Mouse (Mus musculus) E14TG2a.4 (cell line): ENCODE measurements around the gene Hfm1.

Experiments used
- H3K27me3 ChIP-seq: 2 replicates; pipeline ENCODE4 v1.6.1; 2014; ENCODE audit warnings: low read length, control low read depth; ENCODE audit not compliant: insufficient read depth
- H3K36me3 ChIP-seq: 2 replicates; pipeline ENCODE4 v1.6.1; 2014; ENCODE audit warnings: low read length, control low read depth; ENCODE audit not compliant: insufficient read depth
- H3K4me1 ChIP-seq: replicated peaks from 2 replicates; pipeline ENCODE4 v1.6.1; 2014; ENCODE audit warnings: low read depth, low read length, control low read depth
- H3K4me3 ChIP-seq: replicated peaks from 2 replicates; pipeline ENCODE4 v1.5.1; 2014; ENCODE audit warnings: mild to moderate bottlenecking, low read length
- H3K9me3 ChIP-seq: 2 replicates; pipeline ENCODE4 v1.6.1; 2014; ENCODE audit warnings: low read length, control low read depth
- CTCF ChIP-seq: conservative IDR thresholded peaks from 2 replicates; pipeline ENCODE4 v1.5.1; 2014; ENCODE audit warnings: low read length
- NANOG ChIP-seq: IDR thresholded peaks from 2 replicates; pipeline ENCODE4 v1.6.1; 2014; ENCODE audit warnings: borderline replicate concordance, low read length, mixed read lengths
- POU5F1 ChIP-seq: IDR thresholded peaks from 2 replicates; pipeline ENCODE4 v1.6.1; 2014; ENCODE audit warnings: low read length, borderline replicate concordance

Hfm1 gene

GRCm38 (mm10) chr5:106885517-106885916 is 40.6 kb downstream of the Hfm1 start:
- no peaks in the 10 kb centered on the region for H3K4me1 ChIP-seq
- H3K4me3 ChIP-seq: no peak overlapping the region
- no peaks in the 10 kb centered on the region for H3K27me3 ChIP-seq
- TF ChIP-seq CTCF (no peak), POU5F1 (no peak), NANOG (no peak)
- no peaks in the 10 kb centered on the region for H3K36me3 ChIP-seq
- no peaks in the 10 kb centered on the region for H3K9me3 ChIP-seq

- Histone ChIP-seq H3K27me3 (no peaks in the 10 kb centered on the region), H3K4me3 (no peak overlapping the region), H3K4me1 (no peaks in the 10 kb centered on the region), H3K9me3 (no peaks in the 10 kb centered on the region), H3K36me3 (no peaks in the 10 kb centered on the region)
- TF ChIP-seq NANOG: no peak
- TF ChIP-seq POU5F1: no peak
- no peak for TF ChIP-seq CTCF
Measured at GRCm38 (mm10) chr5:106876438-106876837, 49.7 kb downstream of the Hfm1 start.

GRCm38 (mm10) chr5:106860415-106860814 is 65.7 kb downstream of the Hfm1 start:
- Histone ChIP-seq H3K27me3 (no peaks in the 10 kb centered on the region), H3K4me3 (no peak overlapping the region), H3K36me3 (no peaks in the 10 kb centered on the region), H3K9me3 (peaks cover 14% of the 10 kb centered on the region), H3K4me1 (no peaks in the 10 kb centered on the region)
- TF ChIP-seq CTCF (peak; percentile 48), POU5F1 (no peak), NANOG (no peak)

- Histone ChIP-seq H3K9me3 (no peaks in the 10 kb centered on the region), H3K36me3 (no peaks in the 10 kb centered on the region)
- no peak for TF ChIP-seq POU5F1
- no peak for TF ChIP-seq CTCF
- TF ChIP-seq NANOG: no peak
Measured at GRCm38 (mm10) chr5:106853284-106853683, 72.8 kb downstream of the Hfm1 start.

GRCm38 (mm10) chr5:106847045-106847444 is 79.1 kb downstream of the Hfm1 start:
- no peak overlapping the region for H3K4me3 ChIP-seq
- H3K36me3 ChIP-seq: no peaks in the 10 kb centered on the region
- TF ChIP-seq CTCF (peak; percentile 70), POU5F1 (no peak)
- no peaks in the 10 kb centered on the region for H3K9me3 ChIP-seq
- no peaks in the 10 kb centered on the region for H3K4me1 ChIP-seq
- H3K27me3 ChIP-seq: no peaks in the 10 kb centered on the region

More at GRCm38 (mm10) chr5:106853284-106853683, 72.8 kb downstream of the Hfm1 start:
- no peaks in the 10 kb centered on the region for H3K4me1 ChIP-seq
- H3K27me3 ChIP-seq: no peaks in the 10 kb centered on the region
- H3K4me3 ChIP-seq: no peak overlapping the region

GRCm38 (mm10) chr5:106843906-106844305 is 82.2 kb downstream of the Hfm1 start:
- H3K27me3 ChIP-seq: no peaks in the 10 kb centered on the region
- TF ChIP-seq POU5F1 (no peak), CTCF (no peak), NANOG (no peak)
- H3K9me3 ChIP-seq: no peaks in the 10 kb centered on the region
- H3K4me3 ChIP-seq: no peak overlapping the region
- no peaks in the 10 kb centered on the region for H3K36me3 ChIP-seq
- no peaks in the 10 kb centered on the region for H3K4me1 ChIP-seq

GRCm38 (mm10) chr5:106833025-106833424 is 93.1 kb downstream of the Hfm1 start:
- H3K4me3 ChIP-seq: no peak overlapping the region
- 0 out of 2 replicates have a peak, but pooled peaks cover 4% of the 10 kb centered on the region for H3K27me3 ChIP-seq
- no peaks in the 10 kb centered on the region for H3K9me3 ChIP-seq
- TF ChIP-seq NANOG (no peak), POU5F1 (no peak), CTCF (no peak)
- H3K36me3 ChIP-seq: no peaks in the 10 kb centered on the region
- no peaks in the 10 kb centered on the region for H3K4me1 ChIP-seq

- no peak overlapping the region for H3K4me3 ChIP-seq
- H3K9me3 ChIP-seq: no peaks in the 10 kb centered on the region
- TF ChIP-seq POU5F1: no peak
- TF ChIP-seq NANOG: no peak
- no peak for TF ChIP-seq CTCF
- H3K36me3 ChIP-seq: no peaks in the 10 kb centered on the region
- H3K4me1 ChIP-seq: no peaks in the 10 kb centered on the region
- 0 out of 2 replicates have a peak, but pooled peaks cover 10% of the 10 kb centered on the region for H3K27me3 ChIP-seq
Measured at GRCm38 (mm10) chr5:106831401-106831800, 94.7 kb downstream of the Hfm1 start.

- H3K4me3 ChIP-seq: no peak overlapping the region
- no peaks in the 10 kb centered on the region for H3K4me1 ChIP-seq
- 0 out of 2 replicates have a peak, but pooled peaks cover 10% of the 10 kb centered on the region for H3K27me3 ChIP-seq
- no peaks in the 10 kb centered on the region for H3K9me3 ChIP-seq
- no peaks in the 10 kb centered on the region for H3K36me3 ChIP-seq
- no peak for TF ChIP-seq NANOG
- no peak for TF ChIP-seq POU5F1
- no peak for TF ChIP-seq CTCF
Measured at GRCm38 (mm10) chr5:106830775-106831174, 95.3 kb downstream of the Hfm1 start.
